Mouse (Mus musculus): Measurements from ENCODE around the gene Gm16503. TPM values are rescaled to one million over a fixed set of nuclear protein-coding genes. Genes with fewer than 3 reads are reported as not detected.

The Gm16503 gene
- polyA plus RNA-seq (2021; fragmentation: Nextera tagmentation), result not detected in 2 replicates
- long read RNA-seq, experiment 1, result 0 reads
- long read RNA-seq, experiment 2, result 0 reads

GRCm38 (mm10) chr4:147539918-147540317 is at the start of gene Gm16503:
TSS of gene Gm16503 (plus strand) at chr4:147540218.

GRCm38 (mm10) chr4:147492117-147492516 is 47.9 kb upstream of the Gm16503 start, which contains the start of gene Zfp982:
TSS of gene Zfp982 (plus strand) at chr4:147492417.

GRCm38 (mm10) chr4:147553071-147553470 is 13.1 kb downstream of the Gm16503 start, which contains the start of gene Zfp985:
TSS of gene Zfp985 (plus strand) at chr4:147553277.

Other genes with a start within 250 kb of the Gm16503 start
- not detected in 2 replicates for gene Zfp988, start 234.5 kb upstream of the Gm16503 start, polyA plus RNA-seq (2021; fragmentation: Nextera tagmentation)
- gene Zfp978, start 178.9 kb upstream of the Gm16503 start, polyA plus RNA-seq (2021; fragmentation: Nextera tagmentation), result 0.13 TPM in 1 of 2 replicates, not detected in the other
- 0.95 and 1.2 TPM in 2 replicates for gene Zfp982, start 47.8 kb upstream of the Gm16503 start, polyA plus RNA-seq (2021; fragmentation: Nextera tagmentation)
- gene Zfp985, start 13.1 kb downstream of the Gm16503 start, polyA plus RNA-seq (2021; fragmentation: Nextera tagmentation), result not detected in 2 replicates
- 0.38 and 0.60 TPM in 2 replicates for gene Zfp979, start 102.3 kb downstream of the Gm16503 start, polyA plus RNA-seq (2021; fragmentation: Nextera tagmentation)
- gene Zfp534, start 162.3 kb downstream of the Gm16503 start, polyA plus RNA-seq (2021; fragmentation: Nextera tagmentation), result not detected in 2 replicates